Mouse (Mus musculus) heart, postnatal 14 days (tissue): ENCODE measurements around the gene Pecam1. TPM values are rescaled to one million over a fixed set of nuclear protein-coding genes. Genes with fewer than 3 reads are reported as not detected.

Source experiments
- DNase-seq, 2 experiments: peaks; one replicate each; pipeline ENCODE4 v3.0.0; 2021 to 2022
- intact Hi-C: fragments of 180-260 bp; cut with DNase I; formaldehyde crosslinking; loops from one replicate; pipeline ENCODE4 v1.15.1; 2025
- total RNA-seq, 2 experiments: library from RNA; stranded (reverse); gene quantifications; 2 replicates each; pipeline ENCODE4 v1.2.3; 2021

The Pecam1 gene
- total RNA-seq, 2 experiments from 2014 or later = 173 to 180 TPM

GRCm38 (mm10) chr11:106673727-106674611 lies 76.5 kb downstream of the Pecam1 start:
- peak in 1 of 2 experiments; percentile 32 for DNase-seq
- intact Hi-C loops = loop anchor here (2.0 kb wide), 1 partner anchor 15 kb away; no protein-coding TSS in a partner anchor

DNA sequence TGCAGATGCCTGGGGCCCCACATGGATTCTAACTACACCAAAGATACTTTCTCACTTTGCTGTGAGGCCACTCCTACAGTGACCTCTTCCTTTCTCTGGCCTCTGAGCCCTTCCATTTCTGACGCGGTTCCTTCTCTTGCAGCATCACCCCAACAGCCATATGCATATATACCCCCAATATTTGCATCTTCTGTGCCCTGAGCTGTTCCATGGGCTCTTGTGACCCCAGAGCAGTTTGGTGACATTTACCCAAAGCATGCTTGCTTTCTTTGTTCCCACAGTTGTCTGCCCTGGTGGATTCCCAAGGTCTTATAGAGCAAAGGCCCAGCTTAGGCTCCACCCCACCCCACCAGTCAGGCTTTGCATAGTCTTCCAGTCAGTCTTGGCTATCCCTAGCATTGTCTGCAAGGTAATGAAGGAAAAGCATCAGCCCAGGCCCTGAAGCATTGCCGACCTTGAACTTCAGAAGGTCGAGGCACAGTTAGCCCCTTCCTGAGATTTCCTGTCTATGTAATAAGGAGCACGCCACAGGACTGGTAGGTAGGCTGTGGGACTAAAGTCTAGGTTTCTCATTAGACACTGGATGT lies 77.4 kb downstream of the Pecam1 start:
- no peak for DNase-seq
- intact Hi-C loops = no loop called here

- no peak for DNase-seq
- intact Hi-C loops = no loop called here
Observed at GRCm38 (mm10) chr11:106671801-106672200, 78.6 kb downstream of the Pecam1 start.

GRCm38 (mm10) chr11:106670951-106671478 lies 79.4 kb downstream of the Pecam1 start:
- intact Hi-C loops = no loop called here

DNA sequence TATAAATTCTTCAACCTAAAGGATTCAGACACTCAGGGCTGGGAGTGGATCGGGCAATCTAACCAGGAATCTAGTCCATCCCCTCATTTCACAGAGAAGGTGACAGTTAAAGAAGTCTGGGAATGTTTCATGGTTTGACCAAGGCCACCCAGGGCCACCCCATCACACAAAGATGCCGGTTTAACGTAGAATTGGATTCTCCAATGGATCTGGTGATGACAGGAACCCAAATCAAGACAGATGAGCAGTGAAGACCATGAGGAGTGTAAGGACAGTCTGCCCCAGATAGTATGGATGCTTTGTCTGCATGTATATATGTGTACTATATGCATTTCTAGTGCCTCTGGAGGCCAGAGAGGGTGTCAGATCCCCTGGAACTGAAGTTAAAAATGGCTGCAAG lies 80.2 kb downstream of the Pecam1 start:
- no peak for DNase-seq
- intact Hi-C loops = no loop called here

More at GRCm38 (mm10) chr11:106670951-106671478, 79.4 kb downstream of the Pecam1 start:
- DNase-seq = no peak

DNA sequence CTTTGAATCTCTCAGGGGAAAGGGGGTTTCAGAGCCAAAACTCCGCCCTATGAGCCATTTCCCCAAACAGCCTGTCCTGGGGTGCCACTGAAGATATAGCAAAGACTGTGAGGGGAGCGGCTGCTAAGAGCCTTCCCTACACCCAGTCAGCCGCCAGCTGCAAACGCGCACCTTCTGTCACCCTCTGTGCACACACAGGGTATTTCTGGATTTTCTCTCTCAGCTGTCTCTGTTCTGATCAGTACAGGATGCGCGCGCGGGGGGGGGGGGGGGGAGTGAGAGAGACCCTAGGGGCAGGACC lies 80.6 kb downstream of the Pecam1 start:
- DNase-seq = peak in 1 of 2 experiments; percentile 50
- intact Hi-C loops = no loop called here

GRCm38 (mm10) chr11:106669102-106669872 lies 81.1 kb downstream of the Pecam1 start:
- no peak for DNase-seq
- intact Hi-C loops = no loop called here

- no peak for DNase-seq
- intact Hi-C loops = no loop called here
Observed at GRCm38 (mm10) chr11:106668336-106668735, 82.1 kb downstream of the Pecam1 start.

- no peak for DNase-seq
- intact Hi-C loops = no loop called here
Observed at GRCm38 (mm10) chr11:106667855-106668254, 82.6 kb downstream of the Pecam1 start.

GRCm38 (mm10) chr11:106666470-106667107 lies 83.8 kb downstream of the Pecam1 start:
- DNase-seq = no peak
- intact Hi-C loops = no loop called here

- intact Hi-C loops = no loop called here
- DNase-seq = no peak
Observed at GRCm38 (mm10) chr11:106665841-106666240, 84.6 kb downstream of the Pecam1 start.

GRCm38 (mm10) chr11:106665328-106665727 lies 85.1 kb downstream of the Pecam1 start:
- intact Hi-C loops = no loop called here
- no peak for DNase-seq

DNA sequence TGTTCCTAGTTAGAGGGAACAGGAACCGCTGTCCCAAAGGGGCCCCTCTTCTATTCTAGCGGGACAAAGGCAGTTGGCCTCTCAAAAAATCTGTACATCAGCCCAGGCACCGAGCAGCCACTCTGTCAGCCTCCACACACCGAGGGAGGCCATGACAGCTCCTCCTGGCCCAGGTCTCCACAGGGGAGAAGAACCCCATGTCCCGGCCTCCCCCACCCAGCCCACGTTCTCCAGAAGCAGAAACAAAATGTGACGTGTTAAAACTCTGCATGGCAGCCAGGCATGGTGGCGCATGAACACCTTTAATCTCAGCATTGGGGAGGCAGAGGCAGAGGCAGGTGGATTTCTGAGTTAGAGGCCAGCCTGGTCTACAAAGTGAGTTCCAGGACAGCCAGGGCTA lies 85.7 kb downstream of the Pecam1 start:
- no peak for DNase-seq
- intact Hi-C loops = no loop called here

- intact Hi-C loops = no loop called here
- DNase-seq = no peak
Observed at GRCm38 (mm10) chr11:106663838-106664237, 86.6 kb downstream of the Pecam1 start.

DNA sequence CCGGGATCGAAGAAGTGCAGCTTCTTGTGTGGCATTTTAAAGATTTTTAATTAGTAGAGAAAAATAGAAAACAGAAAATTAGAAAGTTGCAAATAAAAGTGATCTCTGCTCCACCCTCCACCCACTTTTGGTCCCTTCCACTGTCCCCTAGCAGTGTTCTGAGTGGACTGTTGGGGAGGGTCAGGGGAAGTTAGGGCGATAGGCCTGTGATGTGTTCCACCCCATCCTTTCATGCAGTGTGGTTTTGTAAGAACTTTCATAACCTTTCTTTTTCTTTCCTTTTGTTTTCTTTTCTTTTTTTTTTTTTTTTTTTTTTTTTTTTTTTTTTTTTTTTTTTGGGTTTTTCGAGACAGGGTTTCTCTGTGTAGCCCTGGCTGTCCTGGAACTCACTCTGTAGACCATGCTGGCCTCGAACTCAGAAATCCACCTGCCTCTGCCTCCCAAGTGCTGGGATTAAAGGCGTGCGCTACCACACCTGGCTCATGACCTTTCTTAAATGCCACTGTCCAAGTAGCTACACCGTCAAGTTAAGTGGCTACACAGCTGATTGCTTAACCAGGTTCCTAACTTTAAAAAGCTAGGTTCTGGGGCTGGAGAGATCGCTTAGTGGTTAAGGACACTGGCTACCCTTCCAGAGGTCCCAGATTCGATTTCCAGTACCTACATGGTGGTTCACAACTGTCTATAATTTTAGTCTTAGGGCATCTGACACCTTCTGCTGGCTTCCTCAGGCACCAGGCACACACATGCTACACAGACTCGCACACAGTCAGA lies 87.6 kb downstream of the Pecam1 start:
- intact Hi-C loops = no loop called here
- no peak for DNase-seq

DNA sequence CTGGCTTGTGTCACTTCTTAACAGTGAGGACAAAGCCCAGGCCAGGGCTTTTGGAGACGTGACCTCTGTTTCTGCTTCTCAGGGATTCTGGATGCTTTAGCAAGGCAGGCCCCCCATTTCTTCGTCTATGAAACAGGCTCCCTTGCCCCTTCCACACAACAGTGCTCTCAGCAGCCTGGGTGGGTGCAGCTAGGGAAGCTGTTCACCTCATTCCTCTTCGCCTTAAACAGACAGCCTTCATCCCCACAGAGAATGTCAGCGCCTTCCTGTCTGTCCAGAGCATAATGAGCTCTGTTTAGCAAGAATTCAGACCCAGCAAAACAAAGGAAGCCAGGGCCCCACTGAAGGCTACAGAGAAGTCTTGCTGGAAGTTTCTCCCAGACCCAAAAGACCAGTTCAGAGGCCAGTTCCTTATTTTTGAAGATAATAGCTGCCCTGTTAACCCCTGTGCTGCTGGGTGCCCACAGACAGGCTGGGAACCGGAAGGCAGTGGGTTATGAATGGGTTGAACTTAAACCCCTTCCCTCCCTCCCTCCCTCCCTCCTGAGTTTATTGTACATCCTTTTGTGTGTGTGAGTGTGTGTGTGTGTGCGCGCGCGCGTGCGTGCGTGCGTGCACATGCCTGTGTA lies 89.9 kb downstream of the Pecam1 start:
- DNase-seq = peak in 1 of 2 experiments; percentile 44
- intact Hi-C loops = no loop called here

DNA sequence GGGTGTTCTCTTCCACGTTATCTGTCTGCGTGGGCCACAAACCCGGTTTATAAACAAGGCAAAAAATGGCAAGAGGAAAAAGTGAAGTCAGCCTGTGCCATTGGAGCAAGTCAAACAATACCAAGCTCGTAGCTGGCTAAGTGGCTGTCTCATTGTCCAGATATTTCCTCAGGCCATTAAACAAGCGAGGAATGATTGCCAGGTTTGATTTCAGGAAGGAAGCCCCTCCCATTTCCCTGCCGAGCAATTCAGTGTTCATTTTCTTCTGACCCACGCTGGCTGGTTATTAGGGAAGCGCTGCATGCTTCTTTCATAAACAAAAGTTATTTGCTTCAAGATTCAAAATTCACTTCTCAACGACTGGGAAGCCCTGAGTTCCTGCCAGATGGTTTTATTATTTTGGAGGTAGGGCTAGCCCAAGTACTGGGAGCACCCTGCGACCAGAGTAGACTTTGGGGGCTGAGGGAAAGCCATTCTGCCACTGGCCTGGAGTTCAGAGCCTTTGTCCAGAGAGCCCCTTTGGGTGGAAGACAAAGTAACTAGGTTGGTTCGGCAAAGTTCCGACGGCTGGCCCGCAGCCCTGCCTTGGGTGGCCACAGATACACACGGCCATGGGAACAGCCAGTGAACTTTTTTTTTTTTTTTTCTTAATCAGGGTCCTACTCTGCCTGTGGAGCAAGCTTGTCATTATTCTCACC lies 90.7 kb downstream of the Pecam1 start:
- DNase-seq = peak; percentile 69 to 76
- intact Hi-C loops = loop anchor here (2.0 kb wide), 1 partner anchor 15 kb away; no protein-coding TSS in a partner anchor

- intact Hi-C loops = loop anchor here (2.0 kb wide), 1 partner anchor 17 kb away; no protein-coding TSS in a partner anchor
- DNase-seq = peak; percentile 86 to 89
Observed at GRCm38 (mm10) chr11:106658051-106658880, 92.2 kb downstream of the Pecam1 start.
